Mouse (Mus musculus) lung, postnatal 0 days (tissue): ENCODE measurements around the gene Crtc2. TPM values are rescaled to one million over a fixed set of nuclear protein-coding genes. Genes with fewer than 3 reads are reported as not detected.

Experiments
- ATAC-seq: fragments of 200-750 bp; cut with Nextera tagmentation; 2 replicates; pipeline ENCODE4 v1.8.0; 2017; ENCODE audit warnings: moderate library complexity
- DNase-seq: peaks from one replicate; pipeline ENCODE4 v3.0.0-alpha.2; 2016; ENCODE audit warnings: low spot score
- H3K27ac ChIP-seq: fragments of 300-500 bp; sonication (generic); 2 replicates; pipeline ENCODE4 v1.5.1; 2014; ENCODE audit warnings: antibody characterized with exemption, mild to moderate bottlenecking, low read length, mixed read lengths
- H3K27me3 ChIP-seq: fragments of 300-500 bp; sonication (generic); replicated peaks from 2 replicates; pipeline ENCODE4 v1.6.1; 2014; ENCODE audit warnings: low read length, mixed read lengths; ENCODE audit not compliant: insufficient read depth
- H3K36me3 ChIP-seq: fragments of 300-500 bp; sonication (generic); 2 replicates; pipeline ENCODE4 v1.6.1; 2014; ENCODE audit warnings: low read length, mixed read lengths; ENCODE audit not compliant: insufficient read depth
- H3K4me1 ChIP-seq: fragments of 300-500 bp; sonication (generic); 2 replicates; pipeline ENCODE4 v1.6.1; 2014; ENCODE audit warnings: antibody characterized with exemption, low read depth, low read length, mixed read lengths; ENCODE audit not compliant: insufficient read depth
- H3K4me2 ChIP-seq: fragments of 300-500 bp; sonication (generic); replicated peaks from 2 replicates; pipeline ENCODE4 v1.6.1; 2014; ENCODE audit warnings: low read depth, mild to moderate bottlenecking, low read length, moderate library complexity, mixed read lengths
- H3K4me3 ChIP-seq: fragments of 300-500 bp; sonication (generic); 2 replicates; pipeline ENCODE4 v1.5.1; 2014; ENCODE audit warnings: low read depth, low read length
- H3K9ac ChIP-seq: fragments of 300-500 bp; sonication (generic); replicated peaks from 2 replicates; pipeline ENCODE4 v1.6.1; 2014; ENCODE audit warnings: low read depth, mild to moderate bottlenecking
- H3K9me3 ChIP-seq: fragments of 300-500 bp; sonication (generic); 2 replicates; pipeline ENCODE4 v1.6.1; 2016; ENCODE audit warnings: low read length, mixed read lengths
- CTCF ChIP-seq: IDR thresholded peaks from 2 replicates; pipeline ENCODE4 v1.5.1; 2016; ENCODE audit warnings: antibody characterized with exemption, mild to moderate bottlenecking
- EP300 ChIP-seq: IDR thresholded peaks from 2 replicates; pipeline ENCODE4 v1.6.1; 2016; ENCODE audit warnings: antibody characterized with exemption, mild to moderate bottlenecking, control low read depth
- WGBS: fragments of 180-500 bp; shearing (Covaris S2); extraction: QIAGEN DNeasy Blood & Tissue Kit; methylation state at CpG from one replicate; pipeline ENCODE4 v1.1.7; 2014; 5-methylcytosine and 5-hydroxymethylcytosine counted together
- polyA plus RNA-seq: library from polyadenylated mRNA; unstranded; fragments of >200 nt; fragmentation: Nextera tagmentation; extraction: Ambion mirVana; gene quantifications from 2 replicates; pipeline ENCODE4 v1.2.1, GENCODE M21; 2015

Gene Crtc2
- polyA plus RNA-seq, 1 experiment from 2014 or later = 16.2 TPM

- WGBS = 5% methylated on average over 5 of the region's 5 CpGs
- H3K27ac ChIP-seq = no peak overlapping the region
- H3K9me3 ChIP-seq = no peaks in the 10 kb centered on the region
- H3K27me3 ChIP-seq = no peaks in the 10 kb centered on the region
- H3K4me1 ChIP-seq = peaks cover 4% of the 10 kb centered on the region
- DNase-seq = no peak
- peak overlapping the region; percentile 73 for H3K4me2 ChIP-seq
- peak overlapping the region; percentile 37; the same call in 1 of the 2 replicates for H3K9ac ChIP-seq
- peaks cover 6% of the 10 kb centered on the region; the same call in 1 of the 2 replicates for H3K36me3 ChIP-seq
- no peak for ATAC-seq
- TF ChIP-seq EP300 (no peak), CTCF (no peak)
- peak overlapping the region; percentile 50 for H3K4me3 ChIP-seq
These were observed 32.8 kb upstream of the Crtc2 start for GRCm38 (mm10) chr3:90221123-90221522.

DNA sequence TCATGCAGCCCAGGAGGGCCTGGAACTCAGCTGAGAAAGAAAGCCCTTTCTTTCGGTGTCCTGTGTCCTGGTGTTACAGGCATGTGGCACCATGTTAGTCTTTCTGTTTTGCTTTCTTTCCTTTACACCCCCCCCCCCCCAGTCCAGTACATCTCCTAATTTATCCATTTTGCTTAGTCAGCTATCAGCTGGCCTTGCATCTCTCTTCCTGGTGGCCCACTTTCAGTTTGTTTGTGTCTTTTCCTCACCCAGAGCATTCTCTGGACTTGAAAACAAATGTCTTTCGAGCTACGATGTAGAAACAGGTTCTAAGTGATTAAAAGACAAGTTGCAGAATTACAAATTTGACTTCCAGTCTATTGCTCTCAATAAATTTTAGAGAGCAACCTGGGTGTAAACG, 31.5 kb upstream of the Crtc2 start:
- H3K9ac ChIP-seq = no peak overlapping the region
- no peak overlapping the region for H3K27ac ChIP-seq
- no peak overlapping the region for H3K4me2 ChIP-seq
- H3K9me3 ChIP-seq = no peaks in the 10 kb centered on the region
- H3K4me1 ChIP-seq = peaks cover 4% of the 10 kb centered on the region
- peaks cover 6% of the 10 kb centered on the region; the same call in 1 of the 2 replicates for H3K36me3 ChIP-seq
- TF ChIP-seq CTCF (no peak), EP300 (no peak)
- no peak for DNase-seq
- no peak overlapping the region for H3K4me3 ChIP-seq
- ATAC-seq = no peak
- H3K27me3 ChIP-seq = no peaks in the 10 kb centered on the region
- 86% methylated on average over 4 of the region's 4 CpGs for WGBS

DNA sequence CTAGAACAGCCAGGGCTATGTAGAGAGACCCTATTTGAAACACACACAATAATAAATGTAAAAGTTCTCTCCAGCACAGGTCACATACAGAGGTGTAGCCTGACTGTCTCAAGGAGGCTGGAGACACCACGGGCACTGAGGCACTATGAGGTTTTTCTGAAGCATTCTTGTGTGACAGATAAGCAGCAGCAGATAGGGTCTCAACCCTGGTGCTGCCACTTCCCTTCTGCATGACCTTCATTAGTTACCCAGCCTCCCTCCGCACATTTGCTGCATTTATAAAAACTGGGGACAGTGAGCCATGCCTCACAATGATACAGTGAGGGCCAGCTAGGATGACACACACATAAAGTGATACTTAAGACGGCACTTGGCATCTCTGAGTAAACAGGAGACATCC, 31.0 kb upstream of the Crtc2 start:
- no peak for ATAC-seq
- no peak for DNase-seq
- Histone ChIP-seq H3K4me1 (peaks cover 4% of the 10 kb centered on the region), H3K36me3 (peaks cover 6% of the 10 kb centered on the region; the same call in 1 of the 2 replicates), H3K9ac (no peak overlapping the region), H3K27ac (no peak overlapping the region), H3K27me3 (no peaks in the 10 kb centered on the region), H3K4me3 (no peak overlapping the region), H3K9me3 (no peaks in the 10 kb centered on the region), H3K4me2 (no peak overlapping the region)
- TF ChIP-seq EP300 (no peak), CTCF (no peak)
- 34% methylated on average over 3 of the region's 3 CpGs for WGBS

DNA sequence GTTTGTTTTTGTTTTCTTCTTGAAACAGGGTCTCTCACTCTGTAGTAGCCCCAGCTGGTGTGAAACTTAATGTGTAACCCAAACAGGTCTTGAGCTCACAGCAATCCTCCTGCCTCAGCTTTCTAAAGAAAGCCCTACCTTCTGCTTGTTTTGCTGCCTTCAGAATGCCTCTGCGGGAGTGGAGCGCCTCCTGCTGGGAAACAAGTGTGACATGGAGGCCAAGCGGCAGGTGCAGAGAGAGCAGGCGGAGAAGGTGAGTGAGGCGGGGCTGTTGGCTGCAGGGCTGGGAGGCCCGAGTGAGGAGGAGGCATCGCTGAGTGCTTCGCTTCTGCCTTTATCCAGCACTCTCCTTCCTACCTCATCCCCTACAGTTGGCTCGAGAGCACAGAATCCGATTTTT, 29.6 kb upstream of the Crtc2 start:
- Histone ChIP-seq H3K27me3 (no peaks in the 10 kb centered on the region), H3K9ac (no peak overlapping the region), H3K9me3 (no peaks in the 10 kb centered on the region), H3K27ac (no peak overlapping the region), H3K4me1 (peaks cover 4% of the 10 kb centered on the region), H3K4me2 (no peak overlapping the region), H3K36me3 (peaks cover 6% of the 10 kb centered on the region; the same call in 1 of the 2 replicates), H3K4me3 (no peak overlapping the region)
- WGBS = 84% methylated on average over 10 of the region's 10 CpGs
- TF ChIP-seq CTCF (peak; percentile 18; the same call in 1 of the 2 replicates), EP300 (no peak)
- DNase-seq (no peak), ATAC-seq (no peak)

- H3K9me3 ChIP-seq = no peaks in the 10 kb centered on the region
- no peak for DNase-seq
- 8% methylated on average over 8 of the region's 8 CpGs for WGBS
- H3K4me3 ChIP-seq = peak overlapping the region; percentile 75
- 0 out of 2 replicates have a peak, but pooled peaks cover 7% of the 10 kb centered on the region for H3K36me3 ChIP-seq
- peak overlapping the region; percentile 90 for H3K4me2 ChIP-seq
- no peak overlapping the region; the same call in 1 of the 2 replicates for H3K9ac ChIP-seq
- H3K27ac ChIP-seq = peak overlapping the region; percentile 88
- no peak for ATAC-seq
- H3K4me1 ChIP-seq = peaks cover 2% of the 10 kb centered on the region; the same call in 1 of the 2 replicates
- H3K27me3 ChIP-seq = no peaks in the 10 kb centered on the region
- TF ChIP-seq CTCF (no peak), EP300 (no peak)
These were observed 22.9 kb upstream of the Crtc2 start for GRCm38 (mm10) chr3:90231075-90231474.

DNA sequence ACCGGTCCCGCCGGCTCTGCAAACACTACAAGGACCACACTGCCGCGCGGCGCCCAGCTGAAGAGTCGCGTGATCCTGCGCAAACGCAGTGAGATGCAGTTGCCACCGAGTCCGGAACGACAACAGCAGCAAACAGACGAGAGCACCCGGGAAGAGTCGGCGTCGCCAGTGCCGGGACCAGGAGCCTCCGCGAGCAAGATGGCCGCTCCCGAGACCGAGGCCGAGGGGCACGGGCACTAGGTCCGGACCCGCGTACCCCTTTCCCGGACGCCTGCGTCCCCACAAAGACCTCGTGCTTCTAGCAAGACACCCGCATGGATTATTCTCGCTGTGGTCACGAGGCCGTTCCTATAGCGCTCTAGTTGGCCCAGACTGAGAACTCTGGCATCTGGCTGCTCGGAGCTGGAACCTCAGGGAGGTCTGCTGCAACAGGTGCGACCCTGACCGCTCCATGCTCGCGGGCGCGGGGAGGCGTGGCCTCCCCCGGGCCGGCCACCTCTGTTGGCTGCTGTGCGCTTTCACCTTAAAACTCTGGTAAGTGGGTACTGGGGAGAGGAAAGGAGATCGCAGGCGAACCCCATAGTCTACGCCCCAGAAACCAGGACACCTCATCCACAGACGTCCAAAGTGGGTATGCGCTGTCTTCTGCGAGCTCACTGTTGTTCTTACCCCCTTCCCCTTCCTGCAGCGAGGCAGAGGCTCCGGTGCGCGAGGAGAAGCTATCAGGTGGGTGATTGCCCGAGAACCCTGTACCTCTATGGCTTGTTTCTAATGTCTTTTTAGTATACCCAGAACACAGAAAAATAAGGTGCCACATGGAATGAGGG, 22.2 kb upstream of the Crtc2 start, which contains the start of gene Jtb:
Jtb (plus strand) TSS at position 91 of the 827 bp plus-strand sequence.
- peak within 1 kb of the TSS; percentile 82 for H3K9ac ChIP-seq
- H3K27ac ChIP-seq = peak within 1 kb of the TSS; percentile 88
- 0 out of 2 replicates have a peak, but pooled peaks cover 13% of the 10 kb centered on the region for H3K36me3 ChIP-seq
- no peak for TF ChIP-seq EP300
- TF ChIP-seq CTCF = peak; percentile 33
- WGBS = under 1% methylated on average over 61 of the region's 61 CpGs
- peak; percentile 98 for DNase-seq
- ATAC-seq = peak; percentile 99
- H3K27me3 ChIP-seq = no peaks in the 10 kb centered on the region
- peaks cover 2% of the 10 kb centered on the region; the same call in 1 of the 2 replicates for H3K4me1 ChIP-seq
- peak within 1 kb of the TSS; percentile 75 for H3K4me3 ChIP-seq
- H3K9me3 ChIP-seq = no peaks in the 10 kb centered on the region
- peak within 1 kb of the TSS; percentile 90 for H3K4me2 ChIP-seq
